Mouse (Mus musculus) C2C12 (cell line): ENCODE measurements at regions not wholly inside any gene's neighbourhood (a gene's known extent, or its start where the extent isn't known, plus 50 kb on each side); places are given as distances from the start of the nearest gene placed in this dataset.

ENCODE experiments used
- CTCF ChIP-seq: IDR thresholded peaks from one replicate; pipeline ENCODE4 v1.5.1; 2011; ENCODE audit not compliant: control insufficient read depth, insufficient read depth, insufficient read length
- MAX ChIP-seq: IDR thresholded peaks from one replicate; pipeline ENCODE4 v1.6.1; 2011; ENCODE audit warnings: mild to moderate bottlenecking, control low read depth
- MYOD1 ChIP-seq: IDR thresholded peaks from one replicate; pipeline ENCODE4 v1.6.1; 2011; ENCODE audit warnings: low read depth; ENCODE audit not compliant: control insufficient read depth, insufficient read length
- MYOG ChIP-seq: IDR thresholded peaks from one replicate; pipeline ENCODE4 v1.6.1; 2011; ENCODE audit not compliant: control insufficient read depth, insufficient read length; ENCODE audit errors: extremely low read depth

- TF ChIP-seq CTCF (no peak), MAX (no peak), MYOD1 (no peak), MYOG (no peak)
These were observed 1380.8 kb upstream of the 1700008P02Rik start for GRCm38 (mm10) chr3:8001027-8001426.
